9 mouse cellular contexts compared by ENCODE assay signal in the genomic region with DNA sequence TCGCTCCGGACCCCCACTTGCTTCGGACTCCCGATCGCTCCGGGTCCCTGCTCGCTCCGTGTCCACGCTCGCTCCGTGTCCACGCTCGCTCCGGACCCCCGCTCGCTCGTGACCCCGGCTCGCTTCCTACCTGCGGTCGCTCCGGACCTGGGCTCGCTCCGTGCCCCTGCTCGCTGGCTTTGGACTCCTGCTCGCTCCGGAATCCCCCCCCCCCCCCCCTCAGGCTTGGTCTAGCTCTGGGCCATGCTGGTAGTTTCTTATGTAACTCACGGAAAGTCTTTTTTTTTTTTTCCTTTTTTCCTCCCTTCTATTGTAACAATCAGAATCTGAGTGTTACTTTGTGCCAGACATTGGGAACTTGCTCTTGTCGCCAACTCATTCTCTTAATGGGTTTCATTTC. TPM values are rescaled to one million over a fixed set of nuclear protein-coding genes. Genes with fewer than 3 reads are reported as not detected.
DNase-seq lines count a peak whose midpoint lies in the region; ATAC-seq and TF ChIP-seq lines count a peak whose summit lies in the region.
"Had no signal": no experiment of that assay in that cellular context is flagged by ENCODE, and none has a peak within 500 bp of the region (broad histone marks: within the 10 kb centered on the region; RNA-seq: fewer than 3 reads in every experiment).

No protein-coding gene starts in this region.

- H3K4me2 ChIP-seq in kidney, embryonic 16.5 days (replicated peaks; ENCODE audit: low read depth, low read length) = peak overlapping the region; percentile 76
- H3K4me2 ChIP-seq in embryonic facial prominence, embryonic 13.5 days = peak overlapping the region; percentile 78
- H3K4me2 ChIP-seq in hindbrain, postnatal 0 days (ENCODE audit: low read depth, low read length) = peak overlapping the region; percentile 81
- peak overlapping the region; percentile 97 for H3K4me2 ChIP-seq in midbrain, embryonic 16.5 days (ENCODE audit: low read length)

- peak overlapping the region; percentile 54 for H3K4me3 ChIP-seq in kidney, embryonic 16.5 days (ENCODE audit: low read length)
- H3K4me3 ChIP-seq in embryonic facial prominence, embryonic 13.5 days = peak overlapping the region; percentile 46
- H3K4me3 ChIP-seq in hindbrain, postnatal 0 days (ENCODE audit: low read length) = peak overlapping the region; percentile 52
- H3K4me3 ChIP-seq in midbrain, embryonic 16.5 days (ENCODE audit: low read depth, low read length) = peak overlapping the region; percentile 50

- 2% methylated on average over 23 of the region's 29 CpGs for WGBS in kidney, embryonic 16.5 days
- WGBS in embryonic facial prominence, embryonic 13.5 days = 1% methylated on average over 29 of the region's 29 CpGs
- under 1% methylated on average over 27 of the region's 29 CpGs for WGBS in hindbrain, postnatal 0 days
- WGBS in midbrain, embryonic 16.5 days = 2% methylated on average over 16 of the region's 29 CpGs

- no peak overlapping the region for H3K27ac ChIP-seq in kidney, embryonic 16.5 days (ENCODE audit: low read length)
- no peak overlapping the region for H3K27ac ChIP-seq in embryonic facial prominence, embryonic 13.5 days
- H3K27ac ChIP-seq in hindbrain, postnatal 0 days = no peak overlapping the region
- H3K27ac ChIP-seq in midbrain, embryonic 16.5 days (ENCODE audit: low read length) = no peak overlapping the region

- H3K36me3 ChIP-seq in kidney, embryonic 16.5 days (ENCODE audit: insufficient read depth, low read length) = no peaks in the 10 kb centered on the region
- H3K36me3 ChIP-seq in embryonic facial prominence, embryonic 13.5 days = no peaks in the 10 kb centered on the region
- H3K36me3 ChIP-seq in hindbrain, postnatal 0 days (ENCODE audit: insufficient read depth, low read length) = no peaks in the 10 kb centered on the region
- H3K36me3 ChIP-seq in midbrain, embryonic 16.5 days (ENCODE audit: control insufficient read depth, insufficient read depth, low read length) = no peaks in the 10 kb centered on the region

- TF ChIP-seq CTCF in hindbrain, postnatal 0 days (IDR thresholded peaks at IDR 0.05; ENCODE audit: low read depth) = no peak

- no peaks in the 10 kb centered on the region for H3K9me3 ChIP-seq in kidney, embryonic 16.5 days (ENCODE audit: low read length)
- H3K9me3 ChIP-seq in embryonic facial prominence, embryonic 13.5 days = no peaks in the 10 kb centered on the region
- no peaks in the 10 kb centered on the region for H3K9me3 ChIP-seq in hindbrain, postnatal 0 days (ENCODE audit: low read length)
- H3K9me3 ChIP-seq in midbrain, embryonic 16.5 days (replicated peaks; ENCODE audit: control insufficient read depth, low read length, poor library complexity, severe bottlenecking) = no peaks in the 10 kb centered on the region

- no peak for DNase-seq in kidney, postnatal 14 days
- no peak for DNase-seq in hindbrain, postnatal 0 days (ENCODE audit: low spot score)
- no peak for DNase-seq in gastrocnemius, postnatal 10 days
- DNase-seq in c-Kit-positive CD71-positive TER-119-positive erythroid progenitor cells, embryonic 14.5 days (ENCODE audit: low spot score) = no peak

- no peak for ATAC-seq in kidney, embryonic 16.5 days (ENCODE audit: low FRiP score, low TSS enrichment)
- no peak for ATAC-seq in embryonic facial prominence, embryonic 13.5 days (ENCODE audit: insufficient number of reproducible peaks, insufficient read depth, low FRiP score, low TSS enrichment, low read depth)
- ATAC-seq in hindbrain, postnatal 0 days = 0 out of 2 replicates have a peak, but pooled peaks have one; percentile 56
- ATAC-seq in midbrain, embryonic 16.5 days = no peak
- no peak for ATAC-seq in erythroid progenitor cell, adult 5-6 weeks (replicated peaks; ENCODE audit: low FRiP score, poor library complexity, severe bottlenecking)

- H3K4me1 ChIP-seq in kidney, embryonic 16.5 days (ENCODE audit: insufficient read depth, low read length) = peaks cover 6% of the 10 kb centered on the region
- H3K4me1 ChIP-seq in embryonic facial prominence, embryonic 13.5 days = peaks cover 9% of the 10 kb centered on the region
- no peaks in the 10 kb centered on the region for H3K4me1 ChIP-seq in hindbrain, postnatal 0 days (ENCODE audit: insufficient read depth, low read length)
- H3K4me1 ChIP-seq in midbrain, embryonic 16.5 days (ENCODE audit: control insufficient read depth, insufficient read depth, low read length) = peaks cover 12% of the 10 kb centered on the region

- H3K27me3 ChIP-seq in kidney, embryonic 16.5 days (ENCODE audit: insufficient read depth, low read length) = peaks cover 65% of the 10 kb centered on the region
- H3K27me3 ChIP-seq in embryonic facial prominence, embryonic 13.5 days = peaks cover 92% of the 10 kb centered on the region
- peaks cover 31% of the 10 kb centered on the region for H3K27me3 ChIP-seq in hindbrain, postnatal 0 days (ENCODE audit: insufficient read depth, low read length)
- peaks cover 46% of the 10 kb centered on the region for H3K27me3 ChIP-seq in midbrain, embryonic 16.5 days (ENCODE audit: control insufficient read depth, insufficient read depth, low read depth, low read length)

- H3K9ac ChIP-seq in kidney, embryonic 16.5 days (replicated peaks; ENCODE audit: low read length) = peak overlapping the region; percentile 62
- peak overlapping the region; percentile 58 for H3K9ac ChIP-seq in embryonic facial prominence, embryonic 13.5 days
- no peak overlapping the region; the same call in 1 of the 2 replicates for H3K9ac ChIP-seq in hindbrain, postnatal 0 days (replicated peaks; ENCODE audit: low read length)
- H3K9ac ChIP-seq in midbrain, embryonic 16.5 days (ENCODE audit: low read depth, low read length) = no peak overlapping the region

RNA-seq across cellular contexts. Expression of a gene that starts 18.0 kb away (rescaled TPM):
- polyA plus RNA-seq in kidney, embryonic 16.5 days (2015; fragmentation: Nextera tagmentation; extraction: Ambion mirVana) = 7.8 and 9.6 TPM in 2 replicates
- polyA plus RNA-seq in embryonic facial prominence, embryonic 13.5 days (2015; fragmentation: Nextera tagmentation; extraction: Ambion mirVana) = 0.94 and 1.8 TPM in 2 replicates
- 1.8 and 2.2 TPM in 2 replicates for total RNA-seq in hindbrain, postnatal 0 days (2014; rRNA removed)
- 2.1 and 2.4 TPM in 2 replicates for polyA plus RNA-seq in hindbrain, postnatal 0 days (2015; fragmentation: Nextera tagmentation; extraction: Ambion mirVana)
- polyA plus RNA-seq in midbrain, embryonic 16.5 days (2015; fragmentation: Nextera tagmentation; extraction: Ambion mirVana) = 1.4 and 1.6 TPM in 2 replicates
- total RNA-seq in gastrocnemius, postnatal 10 days (2021) = 10 to 100 TPM; 29.9 to 35.5 TPM
- total RNA-seq in erythroid progenitor cell, adult 5-6 weeks (2015; ENCODE audit: low replicate concordance) = 4.6 and 7.6 TPM in 2 replicates
- 4.5 and 5.5 TPM in 2 replicates for total RNA-seq in erythroid progenitor cell, adult 5-6 weeks (2017; ENCODE audit: low replicate concordance)

RNA-seq across cellular contexts. Expression of a gene that starts 22.8 kb away (rescaled TPM):
- polyA plus RNA-seq in kidney, embryonic 16.5 days (2015; fragmentation: Nextera tagmentation; extraction: Ambion mirVana) = 5.1 and 7.3 TPM in 2 replicates
- 5.7 and 8.6 TPM in 2 replicates for polyA plus RNA-seq in embryonic facial prominence, embryonic 13.5 days (2015; fragmentation: Nextera tagmentation; extraction: Ambion mirVana)
- 0.42 and 4.5 TPM in 2 replicates for total RNA-seq in hindbrain, postnatal 0 days (2014; rRNA removed)
- 2.4 and 3.4 TPM in 2 replicates for polyA plus RNA-seq in hindbrain, postnatal 0 days (2015; fragmentation: Nextera tagmentation; extraction: Ambion mirVana)
- polyA plus RNA-seq in midbrain, embryonic 16.5 days (2015; fragmentation: Nextera tagmentation; extraction: Ambion mirVana) = 0.78 and 1.5 TPM in 2 replicates
- 100 to 1,000 TPM; 101 to 115 TPM for total RNA-seq in gastrocnemius, postnatal 10 days (2021)
- not detected in 2 replicates for total RNA-seq in erythroid progenitor cell, adult 5-6 weeks (2015; ENCODE audit: low replicate concordance)
- not detected in 2 replicates for total RNA-seq in erythroid progenitor cell, adult 5-6 weeks (2017; ENCODE audit: low replicate concordance)
- total RNA-seq: common myeloid progenitor, adult 5-6 weeks had no signal

RNA-seq across cellular contexts. Expression of a gene that starts 25.0 kb away (rescaled TPM):
- 36.1 and 40.5 TPM in 2 replicates for polyA plus RNA-seq in kidney, embryonic 16.5 days (2015; fragmentation: Nextera tagmentation; extraction: Ambion mirVana)
- polyA plus RNA-seq in embryonic facial prominence, embryonic 13.5 days (2015; fragmentation: Nextera tagmentation; extraction: Ambion mirVana) = 33.6 and 36.1 TPM in 2 replicates
- total RNA-seq in hindbrain, postnatal 0 days (2014; rRNA removed) = 23.5 and 34.2 TPM in 2 replicates
- 26.0 and 27.2 TPM in 2 replicates for polyA plus RNA-seq in hindbrain, postnatal 0 days (2015; fragmentation: Nextera tagmentation; extraction: Ambion mirVana)
- polyA plus RNA-seq in midbrain, embryonic 16.5 days (2015; fragmentation: Nextera tagmentation; extraction: Ambion mirVana) = 35.7 and 36.8 TPM in 2 replicates
- 10 to 100 TPM; 11.1 to 18.7 TPM for total RNA-seq in gastrocnemius, postnatal 10 days (2021)
- total RNA-seq in erythroid progenitor cell, adult 5-6 weeks (2015; ENCODE audit: low replicate concordance) = 2.5 and 7.1 TPM in 2 replicates
- total RNA-seq in erythroid progenitor cell, adult 5-6 weeks (2017; ENCODE audit: low replicate concordance) = 1.1 and 2.6 TPM in 2 replicates

RNA-seq across cellular contexts. Expression of a gene that starts 41.3 kb away (rescaled TPM):
- polyA plus RNA-seq in kidney, embryonic 16.5 days (2015; fragmentation: Nextera tagmentation; extraction: Ambion mirVana) = 0.26 and 0.51 TPM in 2 replicates
- 0.15 and 0.32 TPM in 2 replicates for polyA plus RNA-seq in embryonic facial prominence, embryonic 13.5 days (2015; fragmentation: Nextera tagmentation; extraction: Ambion mirVana)
- not detected in 2 replicates for total RNA-seq in hindbrain, postnatal 0 days (2014; rRNA removed)
- 0.13 TPM in 1 of 2 replicates, not detected in the other for polyA plus RNA-seq in hindbrain, postnatal 0 days (2015; fragmentation: Nextera tagmentation; extraction: Ambion mirVana)
- polyA plus RNA-seq in midbrain, embryonic 16.5 days (2015; fragmentation: Nextera tagmentation; extraction: Ambion mirVana) = 1.0 and 1.1 TPM in 2 replicates
- not detected for total RNA-seq in gastrocnemius, postnatal 10 days (2021)
- not detected in 2 replicates for total RNA-seq in erythroid progenitor cell, adult 5-6 weeks (2015; ENCODE audit: low replicate concordance)
- total RNA-seq in erythroid progenitor cell, adult 5-6 weeks (2017; ENCODE audit: low replicate concordance) = not detected in 2 replicates
- total RNA-seq: common myeloid progenitor, adult 5-6 weeks had no signal

RNA-seq across cellular contexts. Expression of a gene that starts 42.8 kb away (rescaled TPM):
- 13.8 and 15.1 TPM in 2 replicates for polyA plus RNA-seq in kidney, embryonic 16.5 days (2015; fragmentation: Nextera tagmentation; extraction: Ambion mirVana)
- 11.7 and 12.9 TPM in 2 replicates for polyA plus RNA-seq in embryonic facial prominence, embryonic 13.5 days (2015; fragmentation: Nextera tagmentation; extraction: Ambion mirVana)
- 8.9 and 11.4 TPM in 2 replicates for total RNA-seq in hindbrain, postnatal 0 days (2014; rRNA removed)
- 9.7 TPM in 2 replicates for polyA plus RNA-seq in hindbrain, postnatal 0 days (2015; fragmentation: Nextera tagmentation; extraction: Ambion mirVana)
- polyA plus RNA-seq in midbrain, embryonic 16.5 days (2015; fragmentation: Nextera tagmentation; extraction: Ambion mirVana) = 13.6 and 13.7 TPM in 2 replicates
- total RNA-seq in gastrocnemius, postnatal 10 days (2021) = 1 to 10 TPM; 5.4 to 8.0 TPM
- total RNA-seq in erythroid progenitor cell, adult 5-6 weeks (2015; ENCODE audit: low replicate concordance) = 2.9 and 5.9 TPM in 2 replicates
- total RNA-seq in erythroid progenitor cell, adult 5-6 weeks (2017; ENCODE audit: low replicate concordance) = 4.4 and 4.5 TPM in 2 replicates

Comparison
In these comparisons a context has a peak if more than half of its experiments do, and no peak if none do; other contexts are left out.
1. H3K9ac ChIP-seq: peak in kidney, embryonic 16.5 days (single experiment) and embryonic facial prominence, embryonic 13.5 days (single experiment); none in hindbrain, postnatal 0 days (single experiment) and midbrain, embryonic 16.5 days (single experiment).
2. Peak in every context shown above with its lines, with median percentiles within 50 percentile points of each other: H3K4me2 ChIP-seq and H3K4me3 ChIP-seq.